Mouse (Mus musculus): Measurements from ENCODE around the gene Cdc5l. TPM values are rescaled to one million over a fixed set of nuclear protein-coding genes. Genes with fewer than 3 reads are reported as not detected.

The Cdc5l gene
- total and polyA plus RNA-seq, 2 experiments from 2014 or later: 19.6 to 31.5 TPM

DNA sequence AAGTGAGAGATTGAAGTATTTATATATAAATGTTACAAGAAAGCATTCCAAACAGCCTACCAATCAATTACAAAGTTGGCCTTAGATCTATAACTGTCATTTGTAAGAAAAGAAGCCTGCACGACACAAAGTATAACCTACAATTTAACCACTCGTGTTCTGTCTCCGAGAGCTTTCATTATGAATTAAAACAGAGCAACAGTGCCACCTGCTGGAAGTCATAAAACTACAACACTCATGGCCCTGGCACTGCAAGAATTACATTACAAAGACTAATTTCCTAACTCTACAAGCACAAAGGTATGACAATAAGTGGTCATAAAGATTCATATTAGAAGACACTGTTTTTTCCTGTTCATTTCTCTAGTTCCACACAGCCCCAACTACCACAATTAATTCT, 30.3 kb downstream of the Cdc5l start:
- no peaks in the 10 kb centered on the region for H3K4me1 ChIP-seq (ENCODE audit: control insufficient read depth, insufficient read depth)
- H3K4me3 ChIP-seq (ENCODE audit: low read depth, low read length): no peak overlapping the region
- no peaks in the 10 kb centered on the region for H3K9me3 ChIP-seq (replicated peaks; ENCODE audit: control insufficient read depth, low read length)
- H3K27me3 ChIP-seq (ENCODE audit: control insufficient read depth, insufficient read depth, low read length): no peaks in the 10 kb centered on the region
- H3K27ac ChIP-seq (ENCODE audit: low read depth): no peak overlapping the region
- H3K4me2 ChIP-seq (ENCODE audit: low read depth, low read length): no peak overlapping the region
- peak; percentile 47 for DNase-seq (ENCODE audit: low spot score)
- WGBS: 8% methylated on average over 3 of the region's 3 CpGs
- TF ChIP-seq EP300 (IDR thresholded peaks at IDR 0.05; ENCODE audit: low read depth) (no peak), CTCF (IDR thresholded peaks at IDR 0.05; ENCODE audit: low read depth) (peak; percentile 66)
- no peak overlapping the region for H3K9ac ChIP-seq (replicated peaks; ENCODE audit: low read depth, low read length)
- no peak for ATAC-seq (ENCODE audit: insufficient read depth, low read depth)
- peaks cover 43% of the 10 kb centered on the region for H3K36me3 ChIP-seq (replicated peaks; ENCODE audit: control insufficient read depth, insufficient read depth, low read length)

GRCm38 (mm10) chr17:45402601-45403000, 30.9 kb downstream of the Cdc5l start:
- peaks cover 40% of the 10 kb centered on the region for H3K36me3 ChIP-seq (replicated peaks; ENCODE audit: control insufficient read depth, insufficient read depth, low read length)
- H3K4me1 ChIP-seq (ENCODE audit: control insufficient read depth, insufficient read depth): no peaks in the 10 kb centered on the region
- DNase-seq (ENCODE audit: low spot score) (no peak), ATAC-seq (ENCODE audit: insufficient read depth, low read depth) (no peak)
- 73% methylated on average over 3 of the region's 3 CpGs for WGBS
- no peak for TF ChIP-seq CTCF (IDR thresholded peaks at IDR 0.05; ENCODE audit: low read depth)
- TF ChIP-seq EP300 (IDR thresholded peaks at IDR 0.05; ENCODE audit: low read depth): no peak
- no peaks in the 10 kb centered on the region for H3K27me3 ChIP-seq (ENCODE audit: control insufficient read depth, insufficient read depth, low read length)
- no peaks in the 10 kb centered on the region for H3K9me3 ChIP-seq (replicated peaks; ENCODE audit: control insufficient read depth, low read length)
- no peak overlapping the region for H3K9ac ChIP-seq (replicated peaks; ENCODE audit: low read depth, low read length)
- no peak overlapping the region for H3K4me3 ChIP-seq (ENCODE audit: low read depth, low read length)
- H3K4me2 ChIP-seq (ENCODE audit: low read depth, low read length): no peak overlapping the region
- H3K27ac ChIP-seq (ENCODE audit: low read depth): no peak overlapping the region

- no peak for ATAC-seq (ENCODE audit: insufficient read depth, low read depth)
- H3K4me3 ChIP-seq (ENCODE audit: low read depth, low read length): no peak overlapping the region
- H3K4me2 ChIP-seq (ENCODE audit: low read depth, low read length): no peak overlapping the region
- 91% methylated on average over 1 of the region's 1 CpGs for WGBS
- H3K4me1 ChIP-seq (ENCODE audit: control insufficient read depth, insufficient read depth): no peaks in the 10 kb centered on the region
- H3K9me3 ChIP-seq (replicated peaks; ENCODE audit: control insufficient read depth, low read length): no peaks in the 10 kb centered on the region
- DNase-seq (ENCODE audit: low spot score): no peak
- no peak overlapping the region for H3K27ac ChIP-seq (ENCODE audit: low read depth)
- TF ChIP-seq EP300 (IDR thresholded peaks at IDR 0.05; ENCODE audit: low read depth) (no peak), CTCF (IDR thresholded peaks at IDR 0.05; ENCODE audit: low read depth) (no peak)
- no peak overlapping the region for H3K9ac ChIP-seq (replicated peaks; ENCODE audit: low read depth, low read length)
- peaks cover 35% of the 10 kb centered on the region for H3K36me3 ChIP-seq (replicated peaks; ENCODE audit: control insufficient read depth, insufficient read depth, low read length)
- H3K27me3 ChIP-seq (ENCODE audit: control insufficient read depth, insufficient read depth, low read length): no peaks in the 10 kb centered on the region
Measured at GRCm38 (mm10) chr17:45402126-45402525, 31.4 kb downstream of the Cdc5l start.

GRCm38 (mm10) chr17:45401126-45401905, 32.2 kb downstream of the Cdc5l start:
- H3K4me2 ChIP-seq (ENCODE audit: low read depth, low read length): no peak overlapping the region
- no peak for TF ChIP-seq CTCF (IDR thresholded peaks at IDR 0.05; ENCODE audit: low read depth)
- no peak for TF ChIP-seq EP300 (IDR thresholded peaks at IDR 0.05; ENCODE audit: low read depth)
- H3K4me1 ChIP-seq (ENCODE audit: control insufficient read depth, insufficient read depth): no peaks in the 10 kb centered on the region
- ATAC-seq (ENCODE audit: insufficient read depth, low read depth) (no peak), DNase-seq (ENCODE audit: low spot score) (no peak)
- no peaks in the 10 kb centered on the region for H3K27me3 ChIP-seq (ENCODE audit: control insufficient read depth, insufficient read depth, low read length)
- no peaks in the 10 kb centered on the region for H3K9me3 ChIP-seq (replicated peaks; ENCODE audit: control insufficient read depth, low read length)
- H3K4me3 ChIP-seq (ENCODE audit: low read depth, low read length): no peak overlapping the region
- no peak overlapping the region for H3K9ac ChIP-seq (replicated peaks; ENCODE audit: low read depth, low read length)
- peaks cover 28% of the 10 kb centered on the region for H3K36me3 ChIP-seq (replicated peaks; ENCODE audit: control insufficient read depth, insufficient read depth, low read length)
- no peak overlapping the region for H3K27ac ChIP-seq (ENCODE audit: low read depth)
- WGBS: 82% methylated on average over 5 of the region's 5 CpGs

DNA sequence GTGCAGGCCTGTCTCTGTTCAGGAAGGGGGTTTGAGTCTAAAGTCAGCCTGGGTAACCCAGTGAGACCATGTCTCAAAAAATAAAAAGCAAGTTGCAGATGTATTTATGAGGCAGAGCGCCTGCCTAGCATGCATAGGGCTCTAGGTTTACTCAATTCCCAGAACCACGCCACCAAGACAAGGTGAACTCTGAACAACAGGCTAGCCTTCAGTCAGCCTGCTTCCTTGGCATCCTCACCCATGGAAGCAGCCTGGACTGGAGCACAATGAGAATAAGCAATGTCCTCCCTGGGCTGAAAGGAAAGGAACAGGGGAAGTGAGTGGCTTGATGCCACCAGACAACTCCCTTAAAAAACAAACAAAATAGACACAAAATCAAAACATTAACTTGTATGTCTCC, 35.5 kb downstream of the Cdc5l start:
- Histone ChIP-seq H3K4me3 (ENCODE audit: low read depth, low read length) (no peak overlapping the region), H3K4me2 (ENCODE audit: low read depth, low read length) (no peak overlapping the region), H3K27me3 (ENCODE audit: control insufficient read depth, insufficient read depth, low read length) (no peaks in the 10 kb centered on the region), H3K4me1 (ENCODE audit: control insufficient read depth, insufficient read depth) (no peaks in the 10 kb centered on the region), H3K9me3 (replicated peaks; ENCODE audit: control insufficient read depth, low read length) (no peaks in the 10 kb centered on the region), H3K36me3 (replicated peaks; ENCODE audit: control insufficient read depth, insufficient read depth, low read length) (0 out of 2 replicates have a peak, but pooled peaks cover 19% of the 10 kb centered on the region), H3K27ac (ENCODE audit: low read depth) (no peak overlapping the region), H3K9ac (replicated peaks; ENCODE audit: low read depth, low read length) (no peak overlapping the region)
- DNase-seq (ENCODE audit: low spot score) (no peak), ATAC-seq (ENCODE audit: insufficient read depth, low read depth) (no peak)
- 92% methylated on average over 2 of the region's 2 CpGs for WGBS
- TF ChIP-seq EP300 (IDR thresholded peaks at IDR 0.05; ENCODE audit: low read depth) (no peak), CTCF (IDR thresholded peaks at IDR 0.05; ENCODE audit: low read depth) (no peak)

GRCm38 (mm10) chr17:45397541-45397940, 36.0 kb downstream of the Cdc5l start:
- Histone ChIP-seq H3K4me1 (ENCODE audit: control insufficient read depth, insufficient read depth) (no peaks in the 10 kb centered on the region), H3K27ac (ENCODE audit: low read depth) (no peak overlapping the region), H3K4me3 (ENCODE audit: low read depth, low read length) (no peak overlapping the region), H3K27me3 (ENCODE audit: control insufficient read depth, insufficient read depth, low read length) (no peaks in the 10 kb centered on the region), H3K36me3 (replicated peaks; ENCODE audit: control insufficient read depth, insufficient read depth, low read length) (peaks cover 20% of the 10 kb centered on the region), H3K9ac (replicated peaks; ENCODE audit: low read depth, low read length) (no peak overlapping the region), H3K9me3 (replicated peaks; ENCODE audit: control insufficient read depth, low read length) (no peaks in the 10 kb centered on the region), H3K4me2 (ENCODE audit: low read depth, low read length) (no peak overlapping the region)
- no peak for ATAC-seq (ENCODE audit: insufficient read depth, low read depth)
- 72% methylated on average over 3 of the region's 3 CpGs for WGBS
- TF ChIP-seq EP300 (IDR thresholded peaks at IDR 0.05; ENCODE audit: low read depth): no peak
- peak; percentile 16; the same call in 1 of the 2 replicates for TF ChIP-seq CTCF (IDR thresholded peaks at IDR 0.05; ENCODE audit: low read depth)
- no peak for DNase-seq (ENCODE audit: low spot score)
